Mouse (Mus musculus) E14TG2a.4 (cell line): Measurements from ENCODE around the gene Baz1a.

Experiments used
- H3K27me3 ChIP-seq: 2 replicates; pipeline ENCODE4 v1.6.1; 2014; ENCODE audit warnings: low read length, control low read depth; ENCODE audit not compliant: insufficient read depth
- H3K36me3 ChIP-seq: 2 replicates; pipeline ENCODE4 v1.6.1; 2014; ENCODE audit warnings: low read length, control low read depth; ENCODE audit not compliant: insufficient read depth
- H3K4me1 ChIP-seq: replicated peaks from 2 replicates; pipeline ENCODE4 v1.6.1; 2014; ENCODE audit warnings: low read depth, low read length, control low read depth
- H3K4me3 ChIP-seq: replicated peaks from 2 replicates; pipeline ENCODE4 v1.5.1; 2014; ENCODE audit warnings: mild to moderate bottlenecking, low read length
- H3K9me3 ChIP-seq: 2 replicates; pipeline ENCODE4 v1.6.1; 2014; ENCODE audit warnings: low read length, control low read depth
- CTCF ChIP-seq: conservative IDR thresholded peaks from 2 replicates; pipeline ENCODE4 v1.5.1; 2014; ENCODE audit warnings: low read length
- NANOG ChIP-seq: IDR thresholded peaks from 2 replicates; pipeline ENCODE4 v1.6.1; 2014; ENCODE audit warnings: borderline replicate concordance, low read length, mixed read lengths
- POU5F1 ChIP-seq: IDR thresholded peaks from 2 replicates; pipeline ENCODE4 v1.6.1; 2014; ENCODE audit warnings: low read length, borderline replicate concordance

The Baz1a gene

DNA sequence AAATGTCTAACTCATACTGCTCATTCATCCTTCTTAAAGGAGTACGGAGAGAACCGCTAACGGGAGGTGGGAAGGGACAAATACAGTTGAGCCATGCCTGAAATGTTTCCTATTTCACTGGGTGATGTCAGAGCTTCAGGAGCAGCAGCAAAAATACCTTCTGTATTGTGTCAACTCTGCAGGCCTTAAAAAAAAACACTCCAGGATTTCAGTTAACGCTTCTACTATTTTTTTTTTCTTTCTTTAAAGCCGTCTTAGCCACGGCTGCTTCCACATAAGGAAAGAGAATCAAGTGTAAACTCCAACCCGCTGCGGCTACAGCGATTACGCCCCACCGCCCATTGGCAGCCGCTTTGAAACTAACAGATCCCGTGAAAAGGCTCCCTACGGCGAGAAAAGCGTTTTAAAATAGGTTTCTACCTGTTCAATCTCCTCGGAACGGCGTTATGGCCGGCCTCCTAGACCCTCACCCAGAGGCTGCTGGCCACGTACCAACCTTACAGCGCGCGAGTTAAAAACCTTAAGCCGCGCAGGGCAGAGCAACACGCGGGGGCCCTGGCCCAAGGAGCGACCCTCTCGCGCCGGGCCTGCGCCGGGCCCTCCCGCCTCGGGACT lies 152.1 kb downstream of the Baz1a start:
- peaks cover 22% of the 10 kb centered on the region for H3K4me1 ChIP-seq
- no peaks in the 10 kb centered on the region for H3K27me3 ChIP-seq
- H3K9me3 ChIP-seq = peaks cover 3% of the 10 kb centered on the region
- H3K4me3 ChIP-seq = peak overlapping the region; percentile 93
- peaks cover 32% of the 10 kb centered on the region for H3K36me3 ChIP-seq
- TF ChIP-seq CTCF (no peak), POU5F1 (no peak), NANOG (no peak)

GRCm38 (mm10) chr12:54859531-54859930 lies 154.6 kb downstream of the Baz1a start:
- no peaks in the 10 kb centered on the region for H3K9me3 ChIP-seq
- no peak overlapping the region for H3K4me3 ChIP-seq
- no peaks in the 10 kb centered on the region for H3K27me3 ChIP-seq
- peaks cover 36% of the 10 kb centered on the region for H3K36me3 ChIP-seq
- no peak for TF ChIP-seq NANOG
- TF ChIP-seq POU5F1 = no peak
- no peak for TF ChIP-seq CTCF
- H3K4me1 ChIP-seq = peaks cover 22% of the 10 kb centered on the region

DNA sequence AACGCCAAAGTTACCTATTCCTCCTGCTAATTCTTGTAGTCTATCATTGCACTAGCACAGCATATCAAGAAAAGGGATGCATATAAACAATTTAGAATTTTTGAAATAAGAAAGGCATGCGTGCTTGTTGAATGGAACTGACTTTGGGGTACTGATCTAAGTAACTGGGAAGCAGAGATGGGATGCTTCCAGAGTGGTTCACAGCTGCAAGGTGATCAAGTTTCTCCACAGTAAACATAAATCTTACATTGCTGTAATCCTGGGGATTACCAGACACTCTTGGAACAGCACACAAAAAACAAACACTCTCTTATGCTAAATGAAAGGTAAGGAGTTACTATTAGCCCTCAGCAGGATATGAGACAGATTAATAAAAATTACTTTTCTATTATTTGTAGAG lies 163.6 kb downstream of the Baz1a start:
- Histone ChIP-seq H3K27me3 (no peaks in the 10 kb centered on the region), H3K36me3 (no peaks in the 10 kb centered on the region), H3K9me3 (no peaks in the 10 kb centered on the region), H3K4me1 (no peaks in the 10 kb centered on the region), H3K4me3 (no peak overlapping the region)
- no peak for TF ChIP-seq CTCF
- TF ChIP-seq NANOG = no peak
- no peak for TF ChIP-seq POU5F1

DNA sequence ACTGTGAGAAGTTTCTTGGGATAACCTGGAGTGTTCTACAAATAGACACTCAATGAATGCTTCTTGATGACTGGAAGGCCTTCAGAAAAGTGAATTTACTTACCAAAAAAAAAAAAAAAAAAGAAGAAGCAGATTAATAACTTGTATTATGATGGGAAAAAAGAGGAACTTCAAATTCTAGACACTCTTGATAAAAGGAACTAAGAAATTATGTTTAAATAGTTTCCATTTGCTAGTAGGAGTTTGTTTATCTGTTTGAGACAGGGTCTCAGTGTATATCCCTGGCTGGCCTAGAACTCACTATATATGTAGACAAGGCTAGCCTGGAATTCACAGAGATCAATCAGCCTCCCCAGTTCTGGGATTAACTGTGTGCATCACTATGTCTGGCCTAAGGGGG lies 169.7 kb downstream of the Baz1a start:
- Histone ChIP-seq H3K4me1 (no peaks in the 10 kb centered on the region), H3K27me3 (no peaks in the 10 kb centered on the region), H3K9me3 (no peaks in the 10 kb centered on the region), H3K36me3 (no peaks in the 10 kb centered on the region), H3K4me3 (no peak overlapping the region)
- no peak for TF ChIP-seq CTCF
- no peak for TF ChIP-seq NANOG
- TF ChIP-seq POU5F1 = no peak
